Mouse (Mus musculus) liver, adult (tissue): Measurements from ENCODE around the gene Ptgir.

Source experiments
- GATA4 ChIP-seq: IDR thresholded peaks from 2 replicates; pipeline ENCODE4 v1.6.1; 2014; ENCODE audit warnings: mild to moderate bottlenecking, low read length; ENCODE audit not compliant: insufficient replicate concordance

Ptgir gene

DNA sequence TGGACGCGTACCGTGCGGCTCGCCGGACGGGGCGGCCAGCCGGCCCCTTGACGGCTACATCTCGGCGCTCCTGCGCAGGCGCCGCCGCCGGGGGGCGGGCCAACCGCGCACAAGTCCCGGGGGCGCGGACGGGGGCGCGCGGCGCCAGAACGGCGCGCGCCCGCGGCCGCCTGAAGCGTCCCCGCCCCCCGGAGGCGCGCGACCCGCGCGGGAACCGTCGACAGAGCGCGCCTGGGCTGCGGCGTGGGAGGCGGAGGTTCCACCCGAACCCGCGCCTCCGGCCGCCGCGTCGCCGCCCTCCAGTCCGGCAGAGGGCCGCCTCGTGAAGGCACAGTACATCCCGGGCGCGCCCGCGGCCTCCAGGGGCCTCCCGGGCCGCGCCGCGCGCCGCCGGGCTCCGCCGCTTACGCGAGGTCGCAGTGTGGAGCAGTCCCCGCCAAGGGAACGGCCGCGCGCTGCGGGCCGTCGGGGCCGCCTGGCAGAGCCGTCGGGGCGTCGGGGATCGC, 21.0 kb upstream of the Ptgir start:
- no peak for TF ChIP-seq GATA4

DNA sequence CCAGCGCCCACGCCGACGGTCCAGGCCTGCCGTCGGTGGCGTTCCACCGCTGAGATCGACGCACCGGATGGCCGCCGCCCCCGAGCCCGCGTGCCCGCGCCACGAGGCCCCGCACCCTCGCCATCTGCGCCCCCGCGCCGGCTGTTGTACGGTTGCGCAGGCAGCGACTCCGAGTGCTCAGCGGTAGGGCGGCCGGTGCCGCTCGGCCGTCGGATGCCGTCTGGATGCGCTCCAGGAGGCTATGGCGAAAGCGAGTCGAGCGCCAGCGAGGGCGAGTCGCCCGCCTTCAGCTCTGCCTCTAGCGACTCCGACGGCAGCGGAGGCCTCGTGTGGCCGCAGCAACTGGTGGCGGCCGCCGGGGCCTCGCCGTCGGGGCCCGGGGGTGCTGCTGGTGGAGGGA, 20.4 kb upstream of the Ptgir start:
- no peak for TF ChIP-seq GATA4

DNA sequence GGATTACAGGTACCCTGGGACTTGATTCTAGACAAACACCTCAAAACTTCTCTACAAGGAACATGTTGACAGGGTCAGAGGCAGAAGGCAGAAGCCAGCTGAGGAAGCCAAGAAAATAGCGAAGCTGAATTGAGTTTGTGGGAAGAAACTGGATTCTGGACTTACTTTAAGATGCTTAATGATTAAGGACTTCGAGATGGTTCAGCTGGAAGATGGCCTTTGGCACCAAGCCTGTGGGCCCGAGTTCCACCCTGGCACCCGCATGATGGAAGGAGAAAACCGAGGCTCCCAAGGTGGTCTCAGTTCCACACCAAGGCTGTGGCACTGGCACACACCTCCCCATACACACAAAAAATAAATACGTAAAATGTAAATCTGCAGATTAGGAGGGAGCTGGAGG, 15.8 kb upstream of the Ptgir start:
- no peak for TF ChIP-seq GATA4

DNA sequence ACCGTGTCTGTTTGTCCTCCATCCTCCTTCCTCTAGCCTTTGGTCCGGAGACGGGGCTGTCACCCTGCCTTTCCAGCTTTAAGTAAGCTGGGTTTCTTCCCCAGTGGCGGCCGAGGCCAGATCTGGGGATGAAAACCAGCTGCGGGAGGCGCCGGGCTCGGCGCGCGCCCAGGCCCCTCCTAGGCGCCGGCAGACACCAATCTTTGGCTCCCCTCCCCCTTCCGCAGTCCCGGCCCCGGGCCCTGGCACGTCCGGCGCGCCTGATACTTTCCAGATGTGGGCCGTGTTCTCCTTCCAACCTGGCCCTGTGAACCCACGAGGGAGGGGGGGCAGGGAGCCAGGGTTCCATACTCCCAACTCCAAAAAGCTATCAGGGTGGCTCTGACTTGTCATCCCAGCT, 15.3 kb upstream of the Ptgir start:
- peak; percentile 46; the same call in 1 of the 2 replicates for TF ChIP-seq GATA4

GRCm38 (mm10) chr7:16891641-16892351, 14.5 kb upstream of the Ptgir start, which contains the start of gene Gng8:
Gene Gng8, plus strand, starts transcription at chr7:16891786.
- TF ChIP-seq GATA4: no peak

DNA sequence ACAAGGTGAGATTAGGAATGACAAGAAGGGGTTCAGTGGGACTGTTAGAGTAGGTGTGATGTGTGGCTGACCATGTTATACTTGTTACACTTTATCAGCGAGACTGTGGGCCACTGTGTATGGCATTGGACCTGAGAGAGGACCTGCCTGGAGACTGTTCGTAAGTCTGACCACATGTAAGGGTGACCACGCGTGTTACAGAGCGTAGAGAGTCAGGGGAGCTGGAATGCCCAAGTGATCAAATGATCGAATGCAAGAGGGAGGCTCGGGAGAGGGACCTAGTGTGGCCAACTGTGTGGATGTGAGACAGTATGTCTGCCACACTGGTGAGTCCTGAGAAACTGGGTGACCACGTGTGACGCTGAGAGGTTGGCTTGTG, 13.9 kb upstream of the Ptgir start:
- no peak for TF ChIP-seq GATA4

GRCm38 (mm10) chr7:16893612-16894011, 12.7 kb upstream of the Ptgir start:
- TF ChIP-seq GATA4: no peak

GRCm38 (mm10) chr7:16894279-16894678, 12.0 kb upstream of the Ptgir start:
- TF ChIP-seq GATA4: no peak

- no peak for TF ChIP-seq GATA4
These were observed 11.3 kb upstream of the Ptgir start for GRCm38 (mm10) chr7:16895000-16895399.

DNA sequence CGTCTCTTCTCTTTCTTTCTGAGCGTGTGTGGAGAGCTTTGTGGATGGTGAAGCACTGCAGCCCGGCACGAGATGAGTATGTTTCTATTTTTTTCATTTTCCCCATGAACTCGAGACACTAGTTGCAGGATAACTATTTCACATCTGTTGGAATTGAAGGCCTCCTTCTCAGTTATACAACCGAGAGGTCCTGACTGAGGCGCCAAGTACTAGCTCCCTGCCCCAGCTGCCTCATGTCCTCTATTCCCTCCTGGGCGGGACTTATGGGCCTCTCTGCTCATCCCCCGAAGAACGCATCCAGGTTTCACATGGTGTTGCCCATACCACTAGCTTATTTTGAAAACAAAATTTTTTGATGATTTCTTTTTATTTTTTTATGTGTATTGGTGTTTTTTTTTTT, 10.8 kb upstream of the Ptgir start:
- TF ChIP-seq GATA4: no peak

- no peak for TF ChIP-seq GATA4
These were observed 5.8 kb upstream of the Ptgir start for GRCm38 (mm10) chr7:16900526-16900925.

DNA sequence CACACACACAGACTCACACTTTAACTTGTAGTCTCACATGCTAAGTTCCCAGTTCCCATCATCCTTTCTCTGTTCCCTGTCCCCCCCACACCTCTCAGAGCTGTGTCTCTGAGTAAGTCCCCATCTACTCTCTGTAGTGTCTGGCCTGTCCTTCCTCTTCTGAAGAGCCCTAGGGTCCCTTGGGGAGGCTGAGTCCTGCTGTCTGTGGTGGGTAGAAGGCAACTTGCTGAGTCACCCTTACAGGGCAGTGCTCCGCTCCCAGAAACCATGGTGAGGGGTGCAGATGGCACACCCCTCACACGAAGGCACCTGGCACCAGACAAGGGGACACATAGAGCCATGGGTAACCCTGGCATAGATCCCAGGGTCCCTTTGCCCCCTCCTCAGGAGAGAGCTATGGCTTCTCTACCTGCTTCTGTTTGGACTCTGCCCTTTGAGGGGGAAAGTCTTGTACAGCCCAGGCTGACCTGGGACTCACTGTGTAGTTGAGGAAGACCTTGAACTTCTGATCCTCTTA, 2.8 kb upstream of the Ptgir start:
- no peak for TF ChIP-seq GATA4

DNA sequence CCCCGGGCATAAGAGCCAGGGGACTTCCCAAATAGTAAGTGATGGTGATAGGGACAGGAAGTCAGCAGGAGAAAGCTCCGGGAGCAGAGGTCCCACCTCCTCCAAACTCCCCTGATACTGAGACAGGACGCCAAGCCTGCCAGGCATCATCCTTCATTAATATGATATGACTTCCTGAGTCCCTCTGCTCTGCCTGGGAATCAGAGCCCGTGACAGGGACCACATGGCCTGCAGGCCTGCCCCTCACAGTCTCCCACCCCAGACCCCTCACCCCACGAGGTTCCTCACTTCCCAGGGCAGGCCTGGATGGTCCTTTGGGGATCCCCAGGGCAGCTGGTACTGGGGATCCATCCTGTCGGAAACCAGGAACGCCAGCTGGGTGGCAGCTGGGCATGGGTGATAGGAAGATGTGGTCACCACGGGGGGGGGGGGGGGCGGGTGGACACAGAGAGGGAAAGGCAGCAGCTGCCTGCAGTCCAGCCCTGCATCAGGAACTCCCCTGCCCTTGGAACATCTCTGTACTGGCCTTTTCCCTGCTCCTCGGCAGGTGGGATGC, 2.1 kb upstream of the Ptgir start:
- no peak; the same call in 1 of the 2 replicates for TF ChIP-seq GATA4

- TF ChIP-seq GATA4: no peak
These were observed 734 bp upstream of the Ptgir start for GRCm38 (mm10) chr7:16905491-16906021.

DNA sequence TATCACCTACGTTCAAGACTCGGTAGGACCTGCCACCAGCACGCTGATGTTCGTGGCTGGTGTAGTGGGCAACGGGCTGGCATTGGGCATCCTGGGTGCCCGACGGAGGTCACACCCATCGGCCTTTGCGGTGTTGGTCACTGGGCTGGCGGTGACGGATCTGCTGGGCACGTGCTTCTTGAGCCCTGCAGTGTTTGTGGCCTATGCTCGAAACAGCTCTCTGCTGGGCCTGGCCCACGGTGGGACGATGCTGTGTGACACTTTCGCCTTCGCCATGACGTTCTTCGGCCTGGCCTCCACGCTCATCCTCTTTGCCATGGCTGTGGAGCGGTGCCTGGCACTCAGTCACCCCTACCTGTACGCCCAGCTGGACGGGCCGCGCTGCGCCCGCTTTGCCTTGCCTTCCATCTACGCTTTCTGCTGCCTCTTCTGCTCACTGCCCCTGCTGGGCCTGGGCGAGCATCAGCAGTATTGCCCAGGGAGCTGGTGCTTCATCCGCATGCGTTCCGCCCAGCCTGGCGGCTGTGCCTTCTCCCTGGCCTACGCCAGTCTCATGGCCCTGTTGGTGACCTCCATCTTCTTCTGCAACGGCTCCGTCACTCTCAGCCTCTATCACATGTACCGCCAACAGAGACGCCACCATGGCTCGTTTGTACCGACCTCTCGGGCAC, 734 bp downstream of the Ptgir start:
- no peak for TF ChIP-seq GATA4

DNA sequence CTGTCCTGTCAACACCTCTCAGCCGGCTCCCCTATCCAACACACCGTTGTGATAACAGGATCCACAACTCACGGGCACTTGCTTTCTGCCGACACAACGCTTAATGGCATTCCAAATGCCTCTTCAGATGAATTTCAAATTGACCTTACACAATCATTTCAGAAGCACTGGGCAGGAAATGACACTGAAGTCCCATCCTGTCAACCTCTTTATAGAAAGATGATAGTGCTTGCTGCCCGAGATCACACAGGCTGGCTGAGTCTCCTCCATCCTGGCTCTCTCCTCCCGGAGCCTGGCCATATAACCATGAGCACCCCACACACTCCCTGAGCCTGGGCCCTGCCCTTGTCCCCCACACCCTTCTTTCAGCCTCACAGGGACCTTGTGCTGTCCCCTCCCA, 1.6 kb downstream of the Ptgir start:
- TF ChIP-seq GATA4: no peak
